Mouse (Mus musculus): ENCODE results near the gene Fzr1. TPM values are rescaled to one million over a fixed set of nuclear protein-coding genes. Genes with fewer than 3 reads are reported as not detected.

Gene Fzr1
- polyA plus RNA-seq, 1 experiment: 47.8 TPM

DNA sequence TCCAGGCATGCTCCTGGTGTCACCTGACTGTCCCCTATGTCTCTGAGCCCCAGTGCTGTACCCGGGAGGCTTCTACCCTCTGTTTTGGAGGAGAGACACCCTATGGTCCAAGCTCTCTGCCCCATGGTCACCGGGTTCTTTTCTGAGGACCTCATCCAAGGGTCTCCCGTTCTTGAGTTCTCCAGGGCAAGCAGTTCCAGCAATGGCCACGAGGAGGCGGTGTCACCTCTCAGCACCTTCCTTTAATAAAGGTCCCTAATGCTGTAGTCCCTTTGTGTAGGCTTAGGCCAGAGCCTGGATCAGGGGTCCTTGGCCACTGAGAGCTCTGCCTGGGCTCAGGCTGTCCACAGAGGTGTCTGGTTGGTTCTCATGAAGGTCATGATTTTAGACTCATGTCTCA is 16.8 kb upstream of the Fzr1 start:
- no peak overlapping the region for H3K27ac ChIP-seq (ENCODE audit: insufficient read depth, low read length)
- TF ChIP-seq EP300 (IDR thresholded peaks at IDR 0.05; ENCODE audit: insufficient read depth, low read depth, low read length) (no peak), CTCF (IDR thresholded peaks at IDR 0.05; ENCODE audit: low read depth, low read length) (peak; percentile 95), POLR2A (IDR thresholded peaks at IDR 0.05; ENCODE audit: insufficient read depth, low read length) (no peak)
- H3K9ac ChIP-seq (ENCODE audit: low read depth, poor library complexity, severe bottlenecking): no peak overlapping the region
- H3K4me1 ChIP-seq (ENCODE audit: control insufficient read depth, insufficient read depth, low read length): peaks cover 3% of the 10 kb centered on the region
- H3K36me3 ChIP-seq (ENCODE audit: control insufficient read depth, insufficient read depth, low read length, poor library complexity, severe bottlenecking): no peaks in the 10 kb centered on the region
- no peaks in the 10 kb centered on the region for H3K27me3 ChIP-seq (ENCODE audit: control insufficient read depth, insufficient read depth, low read length, poor library complexity, severe bottlenecking)
- H3K9me3 ChIP-seq (replicated peaks; ENCODE audit: control insufficient read depth, insufficient read depth, low read length, poor library complexity, severe bottlenecking): no peaks in the 10 kb centered on the region
- H3K4me3 ChIP-seq (ENCODE audit: low read depth, low read length): no peak overlapping the region

DNA sequence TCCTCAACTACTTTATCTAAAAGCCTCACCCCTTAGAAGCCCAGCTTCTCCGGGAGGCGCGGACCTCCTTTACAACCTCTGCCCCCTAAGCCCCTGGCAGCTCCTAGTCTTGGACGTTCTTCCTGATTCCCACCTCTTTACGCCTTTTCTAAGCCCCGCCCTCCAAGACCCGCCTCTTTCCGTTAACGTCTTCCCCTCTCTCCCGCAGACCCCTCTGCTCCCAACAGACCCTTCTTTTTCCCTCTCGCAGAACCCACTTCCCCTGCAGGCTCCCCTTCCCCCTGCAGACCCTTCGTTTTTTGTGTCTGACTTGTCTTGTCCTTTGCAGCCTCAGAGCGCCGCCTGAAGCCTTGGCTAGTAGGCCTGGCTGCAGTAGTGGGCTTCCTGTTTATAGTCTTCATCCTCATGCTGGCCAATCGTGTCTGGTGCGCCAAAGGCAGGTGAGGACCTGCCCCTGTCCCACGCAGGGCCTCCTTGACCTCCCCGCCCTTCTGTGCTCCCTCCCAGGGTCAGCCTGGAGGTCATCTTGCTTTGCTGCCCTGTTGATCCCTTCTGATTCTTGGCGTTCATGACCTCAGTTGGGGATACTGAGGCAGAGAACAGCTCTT is 15.2 kb upstream of the Fzr1 start:
- no peak overlapping the region for H3K27ac ChIP-seq (ENCODE audit: insufficient read depth, low read length)
- no peak overlapping the region for H3K9ac ChIP-seq (ENCODE audit: low read depth, poor library complexity, severe bottlenecking)
- H3K36me3 ChIP-seq (ENCODE audit: control insufficient read depth, insufficient read depth, low read length, poor library complexity, severe bottlenecking): no peaks in the 10 kb centered on the region
- H3K27me3 ChIP-seq (ENCODE audit: control insufficient read depth, insufficient read depth, low read length, poor library complexity, severe bottlenecking): no peaks in the 10 kb centered on the region
- H3K9me3 ChIP-seq (replicated peaks; ENCODE audit: control insufficient read depth, insufficient read depth, low read length, poor library complexity, severe bottlenecking): no peaks in the 10 kb centered on the region
- H3K4me1 ChIP-seq (ENCODE audit: control insufficient read depth, insufficient read depth, low read length): peaks cover 3% of the 10 kb centered on the region
- H3K4me3 ChIP-seq (ENCODE audit: low read depth, low read length): peak overlapping the region; percentile 18; the same call in 1 of the 2 replicates
- TF ChIP-seq POLR2A (IDR thresholded peaks at IDR 0.05; ENCODE audit: insufficient read depth, low read length): no peak
- TF ChIP-seq EP300 (IDR thresholded peaks at IDR 0.05; ENCODE audit: insufficient read depth, low read depth, low read length): no peak
- TF ChIP-seq CTCF (IDR thresholded peaks at IDR 0.05; ENCODE audit: low read depth, low read length): no peak

DNA sequence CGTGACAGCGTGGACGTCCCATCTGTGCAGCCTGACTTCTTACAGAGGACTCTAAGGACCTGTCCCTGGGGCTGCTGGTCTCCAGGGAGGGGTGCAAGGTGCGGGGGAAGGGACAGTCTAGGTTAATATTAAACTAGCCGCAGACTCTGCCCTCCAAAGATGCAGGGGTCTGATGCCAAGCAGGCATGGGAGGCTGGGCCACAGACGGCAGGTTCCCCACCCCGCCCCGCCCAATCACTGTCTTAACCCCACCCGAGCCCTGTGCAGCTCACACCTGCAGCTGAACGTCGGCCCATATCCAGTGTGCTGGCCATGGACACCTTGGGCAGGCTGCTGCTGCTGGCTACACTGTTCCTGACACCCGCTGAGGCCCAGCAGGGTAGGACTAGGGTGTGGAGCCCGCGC is 14.5 kb upstream of the Fzr1 start, which contains the start of gene Smim24:
Gene Smim24, plus strand, starts transcription at position 271 of the 405 bp plus-strand sequence.
- Histone ChIP-seq H3K36me3 (ENCODE audit: control insufficient read depth, insufficient read depth, low read length, poor library complexity, severe bottlenecking) (no peaks in the 10 kb centered on the region; the same call in 1 of the 2 replicates), H3K9me3 (replicated peaks; ENCODE audit: control insufficient read depth, insufficient read depth, low read length, poor library complexity, severe bottlenecking) (no peaks in the 10 kb centered on the region), H3K4me3 (ENCODE audit: low read depth, low read length) (peak within 1 kb of the TSS; percentile 18; the same call in 1 of the 2 replicates), H3K27ac (ENCODE audit: insufficient read depth, low read length) (no peak within 1 kb of the TSS), H3K9ac (ENCODE audit: low read depth, poor library complexity, severe bottlenecking) (no peak within 1 kb of the TSS), H3K27me3 (ENCODE audit: control insufficient read depth, insufficient read depth, low read length, poor library complexity, severe bottlenecking) (no peaks in the 10 kb centered on the region), H3K4me1 (ENCODE audit: control insufficient read depth, insufficient read depth, low read length) (peaks cover 3% of the 10 kb centered on the region)
- no peak for TF ChIP-seq EP300 (IDR thresholded peaks at IDR 0.05; ENCODE audit: insufficient read depth, low read depth, low read length)
- TF ChIP-seq CTCF (IDR thresholded peaks at IDR 0.05; ENCODE audit: low read depth, low read length): no peak
- no peak for TF ChIP-seq POLR2A (IDR thresholded peaks at IDR 0.05; ENCODE audit: insufficient read depth, low read length)

DNA sequence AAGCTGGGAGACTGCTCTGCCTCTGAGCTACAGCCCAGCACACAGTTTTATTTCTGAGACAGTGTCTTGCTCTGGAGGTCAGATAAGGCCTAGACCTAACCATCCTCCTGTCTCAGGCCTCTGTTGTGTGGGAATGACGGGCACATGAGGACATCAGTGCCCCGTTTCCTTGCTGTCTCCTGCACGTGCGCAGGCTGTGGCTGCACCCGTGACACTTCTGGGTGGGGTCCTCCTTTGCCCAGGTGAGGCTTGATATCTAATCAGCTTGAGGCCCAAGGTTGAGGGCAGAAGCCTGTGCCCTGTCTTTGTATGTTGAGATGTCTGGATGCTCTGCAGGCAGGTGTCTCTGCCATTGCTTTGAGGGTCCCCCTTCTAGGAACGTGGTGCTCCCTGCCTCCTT is 14.0 kb upstream of the Fzr1 start:
- Histone ChIP-seq H3K27ac (ENCODE audit: insufficient read depth, low read length) (no peak overlapping the region), H3K9me3 (replicated peaks; ENCODE audit: control insufficient read depth, insufficient read depth, low read length, poor library complexity, severe bottlenecking) (no peaks in the 10 kb centered on the region), H3K36me3 (ENCODE audit: control insufficient read depth, insufficient read depth, low read length, poor library complexity, severe bottlenecking) (peaks cover 2% of the 10 kb centered on the region; the same call in 1 of the 2 replicates), H3K4me3 (ENCODE audit: low read depth, low read length) (no peak overlapping the region), H3K4me1 (ENCODE audit: control insufficient read depth, insufficient read depth, low read length) (peaks cover 3% of the 10 kb centered on the region), H3K9ac (ENCODE audit: low read depth, poor library complexity, severe bottlenecking) (no peak overlapping the region), H3K27me3 (ENCODE audit: control insufficient read depth, insufficient read depth, low read length, poor library complexity, severe bottlenecking) (no peaks in the 10 kb centered on the region)
- TF ChIP-seq POLR2A (IDR thresholded peaks at IDR 0.05; ENCODE audit: insufficient read depth, low read length) (no peak), EP300 (IDR thresholded peaks at IDR 0.05; ENCODE audit: insufficient read depth, low read depth, low read length) (no peak)

DNA sequence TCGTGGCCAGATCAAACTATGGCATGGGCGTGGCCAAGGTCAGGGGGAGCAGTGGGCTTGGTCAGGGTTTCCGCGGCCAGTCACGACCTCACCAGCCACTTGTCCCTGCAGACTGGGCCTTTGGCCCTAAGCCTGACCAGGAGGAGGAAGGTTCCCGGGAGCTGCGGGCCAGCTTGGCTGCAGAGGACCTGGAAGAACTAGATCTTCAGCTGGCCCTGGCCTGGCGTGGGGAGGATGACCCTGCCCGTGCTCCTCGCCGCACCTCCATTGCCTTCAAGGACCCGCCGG is 12.3 kb upstream of the Fzr1 start:
- Histone ChIP-seq H3K27ac (ENCODE audit: insufficient read depth, low read length) (no peak overlapping the region), H3K27me3 (ENCODE audit: control insufficient read depth, insufficient read depth, low read length, poor library complexity, severe bottlenecking) (no peaks in the 10 kb centered on the region), H3K9me3 (replicated peaks; ENCODE audit: control insufficient read depth, insufficient read depth, low read length, poor library complexity, severe bottlenecking) (no peaks in the 10 kb centered on the region), H3K4me1 (ENCODE audit: control insufficient read depth, insufficient read depth, low read length) (peaks cover 3% of the 10 kb centered on the region), H3K4me3 (ENCODE audit: low read depth, low read length) (no peak overlapping the region), H3K36me3 (ENCODE audit: control insufficient read depth, insufficient read depth, low read length, poor library complexity, severe bottlenecking) (peaks cover 12% of the 10 kb centered on the region), H3K9ac (ENCODE audit: low read depth, poor library complexity, severe bottlenecking) (no peak overlapping the region)
- no peak for TF ChIP-seq EP300 (IDR thresholded peaks at IDR 0.05; ENCODE audit: insufficient read depth, low read depth, low read length)
- no peak for TF ChIP-seq POLR2A (IDR thresholded peaks at IDR 0.05; ENCODE audit: insufficient read depth, low read length)
- no peak for TF ChIP-seq CTCF (IDR thresholded peaks at IDR 0.05; ENCODE audit: low read depth, low read length)

DNA sequence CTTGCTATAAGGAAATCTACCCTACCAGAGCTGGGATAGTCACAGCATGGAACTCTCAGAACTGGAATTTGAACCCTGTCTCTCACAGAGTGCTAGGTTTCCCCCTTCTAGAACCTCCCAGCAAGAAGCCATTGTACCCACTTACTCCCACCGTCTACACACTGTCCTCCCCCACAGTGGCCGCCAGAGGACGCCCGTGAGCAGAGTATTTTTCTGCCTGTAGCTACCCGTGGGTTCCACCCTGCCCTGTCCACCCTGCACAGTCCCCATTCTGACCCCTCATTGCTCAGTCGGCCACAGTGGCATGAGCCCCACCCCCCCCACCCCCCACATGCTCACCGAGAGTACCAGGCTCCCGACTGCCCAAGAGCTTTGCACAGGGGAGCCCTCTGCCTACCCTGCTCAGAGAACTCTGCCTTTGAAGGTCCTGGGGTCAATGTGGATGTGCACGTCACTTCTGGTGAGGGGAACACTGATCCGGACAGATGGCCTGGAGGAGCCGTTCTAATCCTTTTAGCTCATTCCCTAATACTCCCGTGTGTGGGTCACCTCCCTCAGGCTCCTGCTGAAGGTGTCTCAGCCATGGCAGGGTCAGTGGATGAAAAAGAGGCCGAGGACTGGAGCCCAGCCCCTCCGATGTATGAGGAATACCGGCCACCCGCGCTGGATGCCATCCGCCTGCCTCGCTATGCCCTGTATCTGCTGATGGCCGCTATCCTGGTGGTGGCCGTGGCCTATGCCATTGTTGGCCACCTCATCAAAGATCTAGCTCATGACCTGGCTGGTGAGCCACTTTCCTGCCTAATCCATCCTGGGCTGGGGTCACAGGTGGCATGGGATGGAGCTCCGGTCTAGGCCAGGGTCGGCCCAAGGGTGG is 11.7 kb upstream of the Fzr1 start:
- H3K36me3 ChIP-seq (ENCODE audit: control insufficient read depth, insufficient read depth, low read length, poor library complexity, severe bottlenecking): peaks cover 12% of the 10 kb centered on the region
- H3K4me3 ChIP-seq (ENCODE audit: low read depth, low read length): no peak overlapping the region
- H3K27me3 ChIP-seq (ENCODE audit: control insufficient read depth, insufficient read depth, low read length, poor library complexity, severe bottlenecking): no peaks in the 10 kb centered on the region
- TF ChIP-seq CTCF (IDR thresholded peaks at IDR 0.05; ENCODE audit: low read depth, low read length): peak; percentile 93
- no peak for TF ChIP-seq EP300 (IDR thresholded peaks at IDR 0.05; ENCODE audit: insufficient read depth, low read depth, low read length)
- no peak overlapping the region for H3K27ac ChIP-seq (ENCODE audit: insufficient read depth, low read length)
- H3K9me3 ChIP-seq (replicated peaks; ENCODE audit: control insufficient read depth, insufficient read depth, low read length, poor library complexity, severe bottlenecking): no peaks in the 10 kb centered on the region
- no peak overlapping the region for H3K9ac ChIP-seq (ENCODE audit: low read depth, poor library complexity, severe bottlenecking)
- H3K4me1 ChIP-seq (ENCODE audit: control insufficient read depth, insufficient read depth, low read length): peaks cover 3% of the 10 kb centered on the region
